Mouse (Mus musculus) testis, adult 2 months (tissue): ENCODE data around the gene Stard5. TPM values are rescaled to one million over a fixed set of nuclear protein-coding genes. Genes with fewer than 3 reads are reported as not detected.

Experiments used
- H3K27ac ChIP-seq: fragments of 200-500 bp; 2 replicates; pipeline ENCODE4 v1.5.1; 2012; ENCODE audit warnings: low read depth, low read length; ENCODE audit not compliant: control insufficient read depth, insufficient read depth
- H3K27me3 ChIP-seq: fragments of 200-500 bp; 2 replicates; pipeline ENCODE4 v1.6.1; 2012; ENCODE audit warnings: mild to moderate bottlenecking, low read length, moderate library complexity; ENCODE audit not compliant: control insufficient read depth, insufficient read depth
- H3K36me3 ChIP-seq: fragments of 200-500 bp; 2 replicates; pipeline ENCODE4 v1.6.1; 2012; ENCODE audit warnings: mild to moderate bottlenecking, low read length; ENCODE audit not compliant: control insufficient read depth, insufficient read depth
- H3K4me1 ChIP-seq: fragments of 200-500 bp; 2 replicates; pipeline ENCODE4 v1.6.1; 2012; ENCODE audit warnings: low read length; ENCODE audit not compliant: control insufficient read depth, insufficient read depth
- H3K4me3 ChIP-seq: fragments of 200-500 bp; 2 replicates; pipeline ENCODE4 v1.5.1; 2012; ENCODE audit warnings: low read depth, mild to moderate bottlenecking, low read length, moderate library complexity, mixed read lengths; ENCODE audit not compliant: control insufficient read depth
- CTCF ChIP-seq: fragments of 200-500 bp; IDR thresholded peaks from 2 replicates; pipeline ENCODE4 v1.5.1; 2012; ENCODE audit warnings: low read depth, mild to moderate bottlenecking, inconsistent platforms, low read length, moderate library complexity; ENCODE audit not compliant: control insufficient read depth, insufficient read depth, insufficient replicate concordance
- POLR2A ChIP-seq: fragments of 200-500 bp; IDR thresholded peaks from 2 replicates; pipeline ENCODE4 v1.6.1; 2012; ENCODE audit warnings: low read depth, mild to moderate bottlenecking, inconsistent platforms, low read length, moderate library complexity; ENCODE audit not compliant: control insufficient read depth
- polyA plus RNA-seq: library from polyadenylated mRNA; depleted of rRNA; stranded (reverse); fragments of >200 nt; gene quantifications from 2 replicates; pipeline ENCODE4 v1.2.3, GENCODE M21; 2012

Gene Stard5
- polyA plus RNA-seq, 1 experiment = 4.8 TPM

DNA sequence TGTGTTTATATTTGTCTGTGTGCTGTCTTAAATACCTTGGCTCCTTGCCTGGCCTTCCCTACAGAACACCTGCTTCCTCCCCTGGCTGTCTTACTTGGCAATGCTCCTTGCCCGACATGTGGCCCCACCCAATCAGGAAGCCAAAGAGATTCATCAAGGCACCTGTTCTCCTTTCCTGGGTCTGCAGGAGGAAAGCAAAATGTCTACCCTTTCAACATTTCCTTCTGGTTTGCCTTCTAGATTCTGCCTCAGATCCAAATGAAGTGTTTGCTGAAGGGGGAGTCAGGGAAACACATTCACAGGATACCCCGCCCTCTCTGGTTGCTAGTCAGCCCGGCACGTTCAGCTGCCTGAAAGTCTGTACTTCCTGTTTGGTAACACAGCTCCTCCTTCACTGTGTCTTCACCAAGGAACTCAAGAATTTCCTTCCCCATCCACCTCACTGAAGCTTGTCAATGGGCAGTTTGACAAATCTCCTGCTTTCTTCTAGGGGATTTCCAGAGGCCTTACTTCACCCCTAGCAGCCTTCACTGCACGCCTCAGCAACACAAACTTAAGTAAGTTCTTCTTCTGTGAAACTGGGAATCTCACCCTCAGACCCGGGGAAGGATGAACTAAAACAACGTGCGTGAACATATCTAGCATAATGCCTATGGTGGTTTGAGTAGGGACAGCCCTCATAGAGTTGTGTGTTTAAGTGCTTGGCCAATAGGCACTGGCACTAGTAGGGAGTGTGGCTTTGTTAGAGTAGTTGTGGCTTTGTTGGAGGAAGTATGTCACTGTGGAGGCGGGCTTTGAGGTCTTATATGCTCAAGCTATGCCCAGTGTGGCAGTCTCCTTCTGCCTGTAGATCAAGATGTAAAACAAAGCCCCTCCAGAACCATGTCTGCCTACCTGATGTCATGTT lies 27.7 kb downstream of the Stard5 start:
- Histone ChIP-seq H3K4me1 (peaks cover 6% of the 10 kb centered on the region), H3K4me3 (no peak overlapping the region), H3K27ac (no peak overlapping the region), H3K36me3 (no peaks in the 10 kb centered on the region), H3K27me3 (no peaks in the 10 kb centered on the region)
- TF ChIP-seq CTCF = no peak
- no peak for TF ChIP-seq POLR2A

GRCm38 (mm10) chr7:83660273-83660691 lies 28.5 kb downstream of the Stard5 start:
- Histone ChIP-seq H3K4me3 (peak overlapping the region; percentile 83), H3K36me3 (no peaks in the 10 kb centered on the region), H3K27me3 (no peaks in the 10 kb centered on the region), H3K4me1 (peaks cover 6% of the 10 kb centered on the region), H3K27ac (no peak overlapping the region; the same call in 1 of the 2 replicates)
- TF ChIP-seq CTCF (no peak), POLR2A (no peak)

GRCm38 (mm10) chr7:83661031-83661430 lies 29.3 kb downstream of the Stard5 start:
- Histone ChIP-seq H3K4me3 (peak overlapping the region; percentile 83), H3K36me3 (no peaks in the 10 kb centered on the region), H3K27ac (no peak overlapping the region), H3K4me1 (peaks cover 6% of the 10 kb centered on the region), H3K27me3 (no peaks in the 10 kb centered on the region)
- TF ChIP-seq POLR2A (no peak), CTCF (no peak)

DNA sequence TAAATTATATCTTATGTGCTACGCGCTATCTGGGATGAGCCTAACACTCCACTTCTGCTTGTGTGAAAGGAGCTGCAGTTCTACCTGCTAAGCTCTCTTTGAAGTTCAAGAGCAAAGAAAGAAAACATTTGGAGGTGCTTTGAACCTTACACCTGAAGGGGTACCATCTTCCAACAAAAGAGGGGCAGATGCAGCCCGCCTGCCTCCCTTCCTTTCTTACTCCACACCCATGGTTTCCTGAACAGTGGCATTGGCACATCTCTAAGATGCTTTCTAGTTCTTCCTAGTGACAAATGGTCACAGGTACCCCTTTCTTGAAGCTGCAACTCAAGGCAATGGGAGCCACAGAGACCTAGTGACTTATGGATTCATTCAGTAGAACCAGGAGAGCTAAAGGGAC lies 30.0 kb downstream of the Stard5 start:
- H3K36me3 ChIP-seq = no peaks in the 10 kb centered on the region
- TF ChIP-seq CTCF (no peak), POLR2A (no peak)

GRCm38 (mm10) chr7:83662711-83663375 lies 31.1 kb downstream of the Stard5 start:
- no peak overlapping the region for H3K27ac ChIP-seq
- peaks cover 6% of the 10 kb centered on the region for H3K4me1 ChIP-seq
- H3K36me3 ChIP-seq = no peaks in the 10 kb centered on the region
- no peak overlapping the region for H3K4me3 ChIP-seq
- no peak for TF ChIP-seq POLR2A
- no peaks in the 10 kb centered on the region for H3K27me3 ChIP-seq

More for the DNA sequence above, 30.0 kb downstream of the Stard5 start:
- peaks cover 6% of the 10 kb centered on the region for H3K4me1 ChIP-seq
- H3K27ac ChIP-seq = no peak overlapping the region
- no peak overlapping the region for H3K4me3 ChIP-seq
- no peaks in the 10 kb centered on the region for H3K27me3 ChIP-seq

DNA sequence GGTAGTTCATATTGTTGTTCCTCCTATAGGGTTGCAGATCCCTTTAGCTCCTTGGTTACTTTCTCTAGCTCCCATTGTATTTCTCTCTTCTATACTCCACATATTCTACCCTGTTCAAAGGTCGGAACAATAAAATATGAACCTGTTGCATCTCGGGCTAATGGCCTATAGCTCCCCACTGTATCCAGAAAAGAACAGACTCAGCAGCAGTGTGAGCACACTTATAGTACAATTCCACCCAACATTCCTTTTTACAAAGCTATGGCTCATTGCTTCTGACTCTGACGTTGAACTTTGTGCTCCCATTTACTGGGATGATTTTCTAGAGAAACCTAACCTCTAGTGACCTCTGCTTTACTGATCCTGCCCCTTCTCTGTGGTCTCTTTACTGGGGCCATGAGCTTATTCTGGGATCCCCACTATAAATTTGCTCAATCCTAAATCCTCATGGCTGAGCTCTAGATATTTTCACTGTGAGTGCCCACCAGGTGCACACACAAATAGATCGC lies 34.4 kb downstream of the Stard5 start:
- Histone ChIP-seq H3K4me1 (no peaks in the 10 kb centered on the region), H3K4me3 (no peak overlapping the region), H3K36me3 (no peaks in the 10 kb centered on the region), H3K27ac (no peak overlapping the region), H3K27me3 (no peaks in the 10 kb centered on the region)
- TF ChIP-seq POLR2A = no peak
- no peak for TF ChIP-seq CTCF

DNA sequence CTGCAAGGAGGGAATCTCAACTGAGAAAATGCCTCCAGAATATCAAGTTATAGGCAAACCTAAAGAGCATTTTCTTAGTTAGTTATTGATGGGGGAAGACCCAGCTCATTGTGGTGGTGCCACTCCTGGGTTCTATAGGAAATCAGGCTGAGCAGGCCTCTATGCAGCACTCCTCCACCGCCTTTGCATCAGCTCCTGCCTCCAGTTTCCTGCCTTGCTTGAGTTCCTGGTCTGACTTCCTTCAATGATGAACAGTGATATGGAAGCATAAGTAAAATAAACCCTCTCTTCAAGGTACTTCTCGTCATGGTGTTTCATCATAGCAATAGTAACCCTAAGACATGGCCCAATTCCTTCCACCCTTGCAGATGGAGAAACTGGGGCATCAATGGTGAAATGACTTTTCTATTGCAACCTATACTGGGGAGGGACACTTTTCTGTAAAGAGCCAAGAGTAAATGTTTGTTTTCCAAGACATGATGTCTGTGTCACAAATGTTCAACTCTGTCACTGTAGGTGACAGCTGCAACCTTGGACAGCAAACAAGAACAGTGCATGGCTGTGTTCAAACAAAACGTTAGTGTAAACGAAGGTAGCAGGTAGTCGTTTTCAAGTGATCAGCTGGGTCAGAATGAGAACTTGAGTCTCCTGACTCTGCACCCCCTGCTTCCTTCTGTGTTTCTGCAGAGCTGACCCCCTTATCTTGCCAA lies 36.3 kb downstream of the Stard5 start:
- H3K4me3 ChIP-seq = no peak overlapping the region
- H3K27me3 ChIP-seq = no peaks in the 10 kb centered on the region
- H3K4me1 ChIP-seq = no peaks in the 10 kb centered on the region
- H3K27ac ChIP-seq = no peak overlapping the region
- no peak for TF ChIP-seq CTCF
- no peak for TF ChIP-seq POLR2A
- no peaks in the 10 kb centered on the region for H3K36me3 ChIP-seq
